8 mouse cellular contexts compared by ENCODE assay signal in the genomic region with DNA sequence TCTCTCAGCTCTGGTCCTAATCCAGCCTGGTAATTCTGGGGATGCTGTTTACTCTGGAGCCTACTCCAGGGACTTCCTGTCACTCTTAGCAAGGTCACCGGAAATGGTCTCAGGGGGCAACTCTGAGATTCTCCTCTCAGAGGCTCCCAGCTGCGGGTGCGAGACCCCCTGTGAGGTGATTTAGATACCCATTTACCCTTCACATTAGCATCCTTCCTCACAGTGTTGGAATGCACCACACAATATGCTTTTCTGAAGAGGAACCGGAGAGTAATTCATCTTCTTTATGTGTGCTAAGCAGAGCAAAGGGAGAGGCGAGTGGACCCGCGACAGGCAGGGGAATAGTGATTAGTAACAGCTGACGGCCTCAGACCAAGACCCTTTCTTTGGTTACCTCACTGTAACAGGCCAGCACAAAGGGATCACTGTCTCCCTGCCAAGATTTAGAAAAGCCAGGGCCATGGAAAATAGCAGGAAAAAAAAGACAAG. TPM values are rescaled to one million over a fixed set of nuclear protein-coding genes. Genes with fewer than 3 reads are reported as not detected.
DNase-seq lines count a peak whose midpoint lies in the region; ATAC-seq and TF ChIP-seq lines count a peak whose summit lies in the region.

No protein-coding gene starts in this region.

- H3K9ac ChIP-seq in hindbrain, embryonic 15.5 days: no peak overlapping the region

- TF ChIP-seq CTCF in olfactory bulb, adult 2 months (IDR thresholded peaks at IDR 0.05; ENCODE audit: insufficient read depth, low read depth, low read length): no peak

- no peaks in the 10 kb centered on the region for H3K9me3 ChIP-seq in hindbrain, embryonic 15.5 days

- peaks cover 39% of the 10 kb centered on the region for H3K4me1 ChIP-seq in hindbrain, embryonic 15.5 days (replicated peaks)
- peaks cover 14% of the 10 kb centered on the region for H3K4me1 ChIP-seq in olfactory bulb, adult 2 months (ENCODE audit: control insufficient read depth, insufficient read depth, low read length)

- DNase-seq in cerebellum, adult 8-10 months: peak; percentile 11
- DNase-seq in cerebellum, adult 18-20 months: no peak
- DNase-seq in left cerebral cortex, postnatal 25 days (ENCODE audit: low spot score in 2 of 2): peak; percentile 17 to 53
- no peak for DNase-seq in left cerebral cortex, postnatal 36 days (ENCODE audit: low spot score in 2 of 2)
- DNase-seq in ovary, postnatal 10 days (ENCODE audit: low spot score): no peak
- DNase-seq in gastrocnemius, adult 8-10 months (ENCODE audit: low spot score in 2 of 2): no peak

- H3K36me3 ChIP-seq in hindbrain, embryonic 15.5 days: no peaks in the 10 kb centered on the region

- H3K4me2 ChIP-seq in hindbrain, embryonic 15.5 days: peak overlapping the region; percentile 2; the same call in 1 of the 2 replicates

- no peak overlapping the region for H3K4me3 ChIP-seq in hindbrain, embryonic 15.5 days
- no peak overlapping the region for H3K4me3 ChIP-seq in olfactory bulb, adult 2 months (ENCODE audit: insufficient read depth, low read depth, low read length)

- TF ChIP-seq POLR2A in olfactory bulb, adult 2 months (IDR thresholded peaks at IDR 0.05; ENCODE audit: insufficient read depth, low read depth, low read length): no peak

- H3K27ac ChIP-seq in hindbrain, embryonic 15.5 days (replicated peaks): peak overlapping the region; percentile 74
- peak overlapping the region; percentile 81 for H3K27ac ChIP-seq in olfactory bulb, adult 2 months (ENCODE audit: insufficient read depth, low read depth, low read length)

- intact Hi-C loops in left cerebral cortex, postnatal 25 days (cut with DNase I): no loop called here
- intact Hi-C loops in left cerebral cortex, postnatal 36 days (cut with DNase I): no loop called here

- ATAC-seq in hindbrain, embryonic 15.5 days (ENCODE audit: low FRiP score, low read depth): peak; percentile 91

- 6% methylated on average over 8 of the region's 8 CpGs for WGBS in hindbrain, embryonic 15.5 days
- 56% methylated on average over 8 of the region's 8 CpGs for WGBS in olfactory bulb, adult 2 months

- H3K27me3 ChIP-seq in hindbrain, embryonic 15.5 days: no peaks in the 10 kb centered on the region

RNA-seq across cellular contexts. Expression of a gene that starts 51.0 kb away (rescaled TPM):
- total RNA-seq in left cerebral cortex, postnatal 25 days (2021): 100 to 1,000 TPM; 333 to 334 TPM
- total RNA-seq in left cerebral cortex, postnatal 36 days (2021): 100 to 1,000 TPM; 311 to 320 TPM
- polyA plus RNA-seq in hindbrain, embryonic 15.5 days (2015; fragmentation: Nextera tagmentation; extraction: Ambion mirVana): 198 and 227 TPM in 2 replicates
- polyA plus RNA-seq in olfactory bulb, adult 2 months (2012; ENCODE audit: insufficient read depth, insufficient read length, low replicate concordance, missing spikeins): 294 and 312 TPM in 2 replicates
- total RNA-seq in gastrocnemius, adult 8-10 months (2022): 1 to 10 TPM in 3 of 4 experiments, under 1 TPM in 1; 0.56 to 2.8 (median 1.3) TPM

Comparison
In these comparisons a context has a peak if more than half of its experiments do, and no peak if none do; other contexts are left out.
1. DNase-seq: peak in cerebellum, adult 8-10 months (single experiment) and left cerebral cortex, postnatal 25 days (2 of 2); none in cerebellum, adult 18-20 months (0 of 2), left cerebral cortex, postnatal 36 days (0 of 2), ovary, postnatal 10 days (single experiment) and gastrocnemius, adult 8-10 months (0 of 2).
2. RNA of a gene that starts 51.0 kb away (total RNA-seq): 333 to 334 TPM in left cerebral cortex, postnatal 25 days and 311 to 320 TPM in left cerebral cortex, postnatal 36 days; 0.56 to 2.8 TPM in gastrocnemius, adult 8-10 months; every median in the first group is over 10 times any median in the second.